ENCODE assay signal across 8 mouse cellular contexts in genomic region chr7:125393228-125393627, GRCm38 (mm10). TPM values are rescaled to one million over a fixed set of nuclear protein-coding genes. Genes with fewer than 3 reads are reported as not detected.
DNase-seq lines count a peak whose midpoint lies in the region; ATAC-seq and TF ChIP-seq lines count a peak whose summit lies in the region.

No protein-coding gene starts in this region.

- H3K4me2 ChIP-seq in lung, postnatal 0 days (replicated peaks; ENCODE audit: low read depth, low read length): peak overlapping the region; percentile 58

- ATAC-seq in lung, postnatal 0 days: peak; percentile 18
- no peak for ATAC-seq in megakaryocyte progenitor cell, adult 5-6 weeks (replicated peaks; ENCODE audit: poor library complexity)

- TF ChIP-seq CTCF in lung, postnatal 0 days (IDR thresholded peaks at IDR 0.05): no peak
- no peak for TF ChIP-seq CTCF in lung, adult 2 months (IDR thresholded peaks at IDR 0.05; ENCODE audit: insufficient read depth, low read length)

- H3K27me3 ChIP-seq in lung, postnatal 0 days (replicated peaks; ENCODE audit: insufficient read depth, low read length): no peaks in the 10 kb centered on the region
- peaks cover 18% of the 10 kb centered on the region for H3K27me3 ChIP-seq in hindbrain, embryonic 10.5 days (ENCODE audit: insufficient read depth, poor library complexity, severe bottlenecking)
- H3K27me3 ChIP-seq in midbrain, embryonic 10.5 days (ENCODE audit: low read depth, poor library complexity, severe bottlenecking): peaks cover 29% of the 10 kb centered on the region

- 0% methylated on average over 15 of the region's 16 CpGs for WGBS in lung, postnatal 0 days
- WGBS in lung, adult 2 months: 2% methylated on average over 16 of the region's 16 CpGs
- whole genome bisulfite sequencing in hindbrain, embryonic 10.5 days: 1% methylated on average over 16 of the region's 16 CpGs
- WGBS in midbrain, embryonic 10.5 days: under 1% methylated on average over 16 of the region's 16 CpGs

- no peaks in the 10 kb centered on the region for H3K9me3 ChIP-seq in lung, postnatal 0 days (ENCODE audit: low read length)
- H3K9me3 ChIP-seq in hindbrain, embryonic 10.5 days: no peaks in the 10 kb centered on the region
- H3K9me3 ChIP-seq in midbrain, embryonic 10.5 days (replicated peaks): no peaks in the 10 kb centered on the region

- peak; percentile 7 for DNase-seq in adrenal gland, postnatal 10 days
- DNase-seq in adrenal gland, adult 2 months: no peak
- DNase-seq in lung, postnatal 0 days (ENCODE audit: low spot score): no peak
- DNase-seq in lung, adult 2 months: no peak
- DNase-seq in hindbrain, embryonic 10.5 days (ENCODE audit: low spot score): no peak
- DNase-seq in midbrain, embryonic 10.5 days (ENCODE audit: low spot score): no peak
- DNase-seq in testis, postnatal 14 days (ENCODE audit: low spot score): peak; percentile 10

- H3K27ac ChIP-seq in lung, postnatal 0 days (ENCODE audit: low read length): no peak overlapping the region
- peak overlapping the region; percentile 81 for H3K27ac ChIP-seq in hindbrain, embryonic 10.5 days
- H3K27ac ChIP-seq in midbrain, embryonic 10.5 days (replicated peaks): peak overlapping the region; percentile 82

- H3K4me1 ChIP-seq in lung, postnatal 0 days (ENCODE audit: insufficient read depth, low read depth, low read length): 0 out of 2 replicates have a peak, but pooled peaks cover 4% of the 10 kb centered on the region
- H3K4me1 ChIP-seq in lung, adult 2 months (ENCODE audit: control insufficient read depth, insufficient read depth, low read length): 0 out of 2 replicates have a peak, but pooled peaks cover 3% of the 10 kb centered on the region
- H3K4me1 ChIP-seq in hindbrain, embryonic 10.5 days (replicated peaks): peaks cover 13% of the 10 kb centered on the region
- H3K4me1 ChIP-seq in midbrain, embryonic 10.5 days: peaks cover 10% of the 10 kb centered on the region

- TF ChIP-seq POLR2A in lung, adult 2 months (IDR thresholded peaks at IDR 0.05; ENCODE audit: borderline replicate concordance, extremely low read depth, low read depth, low read length): no peak

- 0 out of 2 replicates have a peak overlapping the region, but pooled peaks have one; percentile 23 for H3K4me3 ChIP-seq in lung, postnatal 0 days (ENCODE audit: low read depth, low read length)
- H3K4me3 ChIP-seq in lung, adult 2 months (replicated peaks; ENCODE audit: extremely low read depth, low read depth, low read length): no peak overlapping the region
- peak overlapping the region; percentile 52 for H3K4me3 ChIP-seq in hindbrain, embryonic 10.5 days
- H3K4me3 ChIP-seq in midbrain, embryonic 10.5 days: peak overlapping the region; percentile 55

- H3K9ac ChIP-seq in lung, postnatal 0 days (replicated peaks; ENCODE audit: low read depth): no peak overlapping the region

- no peaks in the 10 kb centered on the region for H3K36me3 ChIP-seq in lung, postnatal 0 days (ENCODE audit: insufficient read depth, low read length)
- H3K36me3 ChIP-seq in hindbrain, embryonic 10.5 days: no peaks in the 10 kb centered on the region
- H3K36me3 ChIP-seq in midbrain, embryonic 10.5 days: no peaks in the 10 kb centered on the region

- TF ChIP-seq EP300 in lung, postnatal 0 days (IDR thresholded peaks at IDR 0.05): no peak

RNA-seq across cellular contexts. Expression of gene Kdm8, which starts 51.2 kb away (rescaled TPM):
- 1 to 10 TPM; 3.2 to 4.8 TPM for total RNA-seq in adrenal gland, postnatal 10 days (2021)
- total RNA-seq in adrenal gland, adult 2 months (2021): 1 to 10 TPM; 3.2 to 4.7 TPM
- 3.9 and 4.2 TPM in 2 replicates for polyA plus RNA-seq in adrenal gland, adult 2 months (2012; rRNA removed)
- 4.2 and 5.6 TPM in 2 replicates for polyA plus RNA-seq in lung, postnatal 0 days (2015; fragmentation: Nextera tagmentation; extraction: Ambion mirVana)
- polyA plus RNA-seq in lung, adult 2 months (2012; rRNA removed): 4.6 and 6.0 TPM in 2 replicates
- polyA plus RNA-seq in hindbrain, embryonic 10.5 days (2016; fragmentation: Nextera tagmentation; extraction: Ambion mirVana): 15.3 and 15.9 TPM in 2 replicates
- 14.8 and 15.5 TPM in 2 replicates for polyA plus RNA-seq in midbrain, embryonic 10.5 days (2016; fragmentation: Nextera tagmentation; extraction: Ambion mirVana)
- total RNA-seq in megakaryocyte progenitor cell, adult 5-6 weeks (2015): 3.5 and 3.7 TPM in 2 replicates
- 5.8 and 8.0 TPM in 2 replicates for total RNA-seq in megakaryocyte progenitor cell, adult 5-6 weeks (2017)

Comparison
In these comparisons a context has a peak if more than half of its experiments do, and no peak if none do; other contexts are left out.
1. DNase-seq: peak in adrenal gland, postnatal 10 days (single experiment) and testis, postnatal 14 days (single experiment); none in adrenal gland, adult 2 months (single experiment), lung, postnatal 0 days (single experiment), lung, adult 2 months (single experiment), hindbrain, embryonic 10.5 days (single experiment) and midbrain, embryonic 10.5 days (single experiment).